Mouse (Mus musculus) kidney, postnatal 10 days (tissue): ENCODE data around the gene Adamtsl4.
"Not testable (repeated sequence)": the region's sequence is repeated elsewhere in the genome, so short reads cannot be mapped to it uniquely, and the experiment has no call there.

Source experiments
- DNase-seq: peaks from one replicate; pipeline ENCODE4 v3.0.0; 2021; ENCODE audit warnings: mixed read lengths

Adamtsl4 gene

GRCm38 (mm10) chr3:95658868-95659712, 28.6 kb downstream of the Adamtsl4 start:
- DNase-seq, result peak; percentile 88

GRCm38 (mm10) chr3:95658236-95658867, 29.4 kb downstream of the Adamtsl4 start, which contains the start of gene Mcl1:
TSS of gene Mcl1 (plus strand) at chr3:95658788.
- peak; percentile 98 for DNase-seq

- no peak for DNase-seq
These were observed 30.0 kb downstream of the Adamtsl4 start for GRCm38 (mm10) chr3:95657711-95658110.

- no peak for DNase-seq
These were observed 30.6 kb downstream of the Adamtsl4 start for GRCm38 (mm10) chr3:95657108-95657507.

- DNase-seq, result peak; percentile 21
These were observed 32.3 kb downstream of the Adamtsl4 start for GRCm38 (mm10) chr3:95655437-95655836.

GRCm38 (mm10) chr3:95654371-95654770, 33.3 kb downstream of the Adamtsl4 start:
- DNase-seq, result not testable (repeated sequence)

- DNase-seq, result peak; percentile 43
These were observed 34.2 kb downstream of the Adamtsl4 start for GRCm38 (mm10) chr3:95653473-95654034.

- no peak for DNase-seq
These were observed 34.8 kb downstream of the Adamtsl4 start for GRCm38 (mm10) chr3:95652871-95653270.

GRCm38 (mm10) chr3:95652204-95652811, 35.4 kb downstream of the Adamtsl4 start:
- peak; percentile 24 for DNase-seq

- no peak for DNase-seq
These were observed 36.1 kb downstream of the Adamtsl4 start for GRCm38 (mm10) chr3:95651391-95652203.

GRCm38 (mm10) chr3:95651033-95651373, 36.7 kb downstream of the Adamtsl4 start:
- DNase-seq, result no peak

GRCm38 (mm10) chr3:95650276-95651032, 37.3 kb downstream of the Adamtsl4 start:
- DNase-seq, result peak; percentile 49

- no peak for DNase-seq
These were observed 39.7 kb downstream of the Adamtsl4 start for GRCm38 (mm10) chr3:95648016-95648415.

GRCm38 (mm10) chr3:95645313-95646235, 42.1 kb downstream of the Adamtsl4 start:
- peak; percentile 66 for DNase-seq

GRCm38 (mm10) chr3:95643097-95643496, 44.6 kb downstream of the Adamtsl4 start:
- no peak for DNase-seq

GRCm38 (mm10) chr3:95639694-95640093, 48.0 kb downstream of the Adamtsl4 start:
- DNase-seq, result no peak

GRCm38 (mm10) chr3:95636072-95636471, 51.6 kb downstream of the Adamtsl4 start:
- no peak for DNase-seq

GRCm38 (mm10) chr3:95635636-95636035, 52.1 kb downstream of the Adamtsl4 start:
- peak; percentile 32 for DNase-seq

GRCm38 (mm10) chr3:95632648-95633588, 54.8 kb downstream of the Adamtsl4 start:
- peak; percentile 34 for DNase-seq
